Mouse (Mus musculus) spleen, adult 2 months (tissue): ENCODE results near the gene Lsm7.

ENCODE experiments used
- CTCF ChIP-seq: fragments of 200-500 bp; IDR thresholded peaks from 2 replicates; pipeline ENCODE4 v1.5.1; 2011; ENCODE audit warnings: mild to moderate bottlenecking, inconsistent platforms; ENCODE audit not compliant: insufficient read depth, insufficient read length, insufficient replicate concordance; ENCODE audit errors: extremely low read depth
- POLR2A ChIP-seq: fragments of 200-500 bp; IDR thresholded peaks from 2 replicates; pipeline ENCODE4 v1.6.1; 2011; ENCODE audit warnings: low read depth, low read length, inconsistent platforms

DNA sequence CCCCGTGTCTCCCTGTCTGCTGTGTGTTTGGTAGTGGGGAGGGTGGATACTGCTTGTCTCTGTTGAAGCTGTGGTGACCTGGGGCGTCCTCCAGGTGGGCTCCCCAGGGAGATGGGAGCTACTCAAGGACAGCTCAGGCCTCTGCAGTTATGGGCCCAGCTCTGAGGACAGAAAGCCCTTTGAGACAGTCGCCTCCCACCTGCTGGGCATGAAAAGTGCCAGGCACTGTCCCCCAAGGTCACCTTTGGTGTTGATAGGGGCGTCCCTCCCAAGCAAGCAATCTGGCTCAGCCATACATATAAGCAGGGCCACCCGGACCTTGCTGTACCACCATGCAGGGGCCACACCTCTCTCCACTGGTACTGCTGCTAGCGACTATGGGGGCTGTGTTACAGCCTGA is 50.1 kb downstream of the Lsm7 start, which contains the start of gene Amh:
- TF ChIP-seq POLR2A (no peak), CTCF (no peak)
